Mouse (Mus musculus): Measurements from ENCODE around the gene Retreg1.
A peak's percentile ranks its signal among the peaks of the same experiment; 100 is the strongest.

Retreg1 gene

DNA sequence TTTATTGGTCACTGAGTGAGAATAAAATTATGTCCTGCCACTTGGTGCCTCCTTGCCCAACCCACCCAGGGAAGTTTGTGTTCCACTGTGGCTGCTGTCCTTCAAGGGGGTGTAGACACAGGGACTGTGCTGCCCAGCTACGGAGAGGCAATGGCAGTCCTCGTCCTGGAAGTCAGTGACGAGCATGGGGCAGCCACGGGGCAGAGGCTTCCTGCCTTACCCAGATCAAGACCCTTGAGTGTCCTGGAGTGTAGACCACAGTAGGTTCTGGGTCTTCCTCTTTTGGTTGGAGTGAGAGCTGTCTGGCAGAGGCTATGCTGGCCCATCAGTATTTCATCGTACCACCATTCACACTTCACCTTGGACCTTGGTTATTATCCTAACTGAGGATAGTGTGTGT is 37.2 kb downstream of the Retreg1 start:
- DNase-seq (ENCODE audit: low read depth, low spot score), result no peak

DNA sequence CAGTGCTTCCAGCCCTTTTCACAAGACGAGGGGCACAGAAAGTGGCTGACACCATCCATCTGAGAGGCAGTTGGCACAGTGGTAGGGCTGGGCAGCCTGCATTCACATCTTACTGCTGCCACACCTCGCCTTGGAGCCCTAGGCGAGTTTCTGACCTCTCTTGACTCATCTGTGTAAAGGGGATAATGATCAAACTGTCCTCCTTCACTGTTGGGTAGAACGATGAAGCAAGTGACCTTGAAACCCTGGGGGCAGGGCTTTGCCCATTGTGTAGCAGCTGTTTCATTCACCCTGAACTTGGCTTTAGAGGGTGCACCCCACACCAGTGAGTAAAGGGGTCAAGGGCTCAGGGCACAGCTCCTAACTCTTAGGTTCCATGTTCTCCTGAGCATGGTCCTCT is 39.0 kb downstream of the Retreg1 start:
- DNase-seq (ENCODE audit: low read depth, low spot score), result peak; percentile 23

DNA sequence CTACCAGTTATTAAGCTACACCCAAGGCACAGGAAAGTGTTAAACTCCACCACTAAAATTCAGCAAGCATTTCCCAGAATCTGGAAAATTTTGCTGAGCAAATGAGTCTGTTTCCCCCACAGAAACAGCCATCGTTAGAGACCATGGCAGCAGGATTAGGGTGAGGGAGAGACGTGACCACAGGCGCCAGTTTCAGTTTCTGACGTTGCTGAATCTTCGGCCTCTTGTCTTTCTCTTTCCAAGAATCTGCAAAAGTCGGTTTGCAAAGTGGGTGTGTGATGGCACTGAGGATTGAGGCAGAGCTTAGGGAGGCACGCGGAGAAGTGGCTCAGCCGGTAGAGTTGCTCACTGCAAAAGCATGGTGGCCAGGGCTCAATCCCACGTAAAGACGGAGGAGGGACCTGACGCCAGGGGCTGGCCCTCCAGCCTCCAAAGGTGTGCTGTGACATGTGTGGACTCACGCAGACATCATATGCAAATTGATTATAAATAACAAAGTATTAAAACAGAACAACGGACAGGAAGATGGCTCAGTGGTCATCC is 41.5 kb downstream of the Retreg1 start:
- DNase-seq (ENCODE audit: low read depth, low spot score), result no peak

DNA sequence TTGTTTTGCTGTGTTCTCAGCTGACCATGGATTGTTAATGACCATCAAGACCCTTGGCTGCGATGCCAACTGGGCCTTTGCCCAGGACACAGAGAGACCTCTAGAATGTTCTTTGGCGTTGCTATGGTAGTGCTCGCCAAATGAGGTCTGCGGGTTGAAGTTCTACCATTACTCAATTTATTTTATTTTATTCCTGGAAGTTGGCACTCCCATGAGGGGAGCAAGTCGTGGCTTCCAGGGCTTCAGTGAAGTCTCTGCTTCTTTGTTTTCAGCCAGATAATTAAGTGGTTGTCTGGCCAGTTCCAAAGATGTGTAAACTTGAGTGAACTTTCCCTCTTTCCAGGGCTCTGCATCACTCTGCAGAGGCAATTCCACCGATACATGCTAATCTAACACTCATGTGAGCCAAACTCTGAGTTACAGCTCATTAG is 43.6 kb downstream of the Retreg1 start:
- no peak for DNase-seq (ENCODE audit: low read depth, low spot score)

DNA sequence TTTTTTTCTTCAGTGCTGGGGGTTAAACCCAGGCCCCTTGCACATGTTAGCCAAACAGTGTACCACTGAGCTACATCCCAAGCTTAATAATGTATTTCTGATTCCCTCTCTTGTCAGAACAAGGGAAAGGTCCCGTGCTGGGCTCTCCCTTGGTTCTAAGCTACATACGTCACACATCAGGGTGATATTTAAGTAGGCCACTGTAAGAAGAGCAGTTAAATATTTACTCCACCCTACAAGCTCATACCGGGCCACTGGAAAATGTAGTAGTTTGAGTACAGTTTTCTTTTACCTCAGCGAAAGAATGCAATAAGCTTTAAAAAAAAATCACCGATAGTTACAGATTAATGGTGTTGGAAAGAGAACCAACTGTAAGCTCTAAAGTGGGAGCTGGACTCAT is 46.9 kb downstream of the Retreg1 start:
- DNase-seq (ENCODE audit: low read depth, low spot score), result no peak

DNA sequence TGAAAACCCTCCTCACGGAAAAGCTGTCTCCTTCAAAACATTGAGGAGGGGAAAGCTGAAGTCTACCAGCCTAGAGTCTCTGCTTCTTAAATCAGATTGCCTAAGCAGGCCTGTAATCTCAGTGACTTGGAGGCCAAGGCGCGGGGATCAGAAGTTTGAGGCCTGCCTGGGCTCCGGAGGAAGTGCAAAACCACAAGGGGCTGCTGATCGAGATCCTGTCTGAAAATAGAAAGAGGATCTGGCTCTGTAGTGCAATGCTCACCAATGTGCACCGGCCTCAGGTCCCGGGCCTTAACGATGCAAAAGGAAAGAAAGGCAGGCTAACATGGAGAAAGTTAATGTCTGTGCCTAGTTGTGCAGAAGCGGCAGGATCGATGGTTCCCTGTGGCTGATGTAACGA is 48.6 kb downstream of the Retreg1 start:
- DNase-seq (ENCODE audit: low read depth, low spot score), result no peak

DNA sequence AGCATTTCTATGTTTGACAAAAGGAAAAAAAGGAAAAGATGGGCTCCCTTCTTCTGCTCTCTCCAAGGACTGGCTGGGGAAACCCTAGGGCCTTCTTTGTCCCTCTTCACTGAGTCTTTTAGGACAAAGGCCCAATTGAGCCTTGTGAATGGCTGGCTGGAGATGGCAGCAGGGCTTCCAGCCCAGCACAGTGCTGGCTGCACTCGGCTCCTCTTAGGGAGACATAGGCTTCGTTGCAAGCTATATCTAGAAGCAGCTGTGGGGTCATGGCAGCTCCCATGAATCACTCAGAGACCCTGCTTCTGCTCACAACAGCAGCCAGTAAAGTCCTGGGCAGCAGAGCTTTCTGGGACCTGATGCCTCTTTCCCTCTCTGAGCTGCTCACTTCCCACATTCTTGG is 50.3 kb downstream of the Retreg1 start:
- DNase-seq (ENCODE audit: low read depth, low spot score), result no peak

DNA sequence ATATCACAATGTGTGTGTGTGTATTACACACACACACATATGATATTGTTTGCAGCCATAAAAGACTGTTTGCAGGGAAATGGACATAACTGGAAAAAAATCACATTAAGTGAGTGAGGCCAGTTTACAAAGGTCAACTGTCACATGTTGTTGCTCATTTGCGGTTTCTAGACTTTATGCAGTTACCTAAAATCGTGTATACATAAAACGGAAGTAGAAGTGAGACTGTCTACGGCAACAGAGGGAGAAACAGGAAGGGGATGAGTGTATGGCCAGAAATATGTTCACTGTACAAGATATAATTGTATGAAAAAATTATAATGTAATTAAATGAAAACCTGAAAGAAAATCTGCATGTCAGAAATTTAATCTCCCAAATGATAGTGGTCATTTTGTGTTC is 53.8 kb downstream of the Retreg1 start:
- DNase-seq (ENCODE audit: low read depth, low spot score), result no peak

DNA sequence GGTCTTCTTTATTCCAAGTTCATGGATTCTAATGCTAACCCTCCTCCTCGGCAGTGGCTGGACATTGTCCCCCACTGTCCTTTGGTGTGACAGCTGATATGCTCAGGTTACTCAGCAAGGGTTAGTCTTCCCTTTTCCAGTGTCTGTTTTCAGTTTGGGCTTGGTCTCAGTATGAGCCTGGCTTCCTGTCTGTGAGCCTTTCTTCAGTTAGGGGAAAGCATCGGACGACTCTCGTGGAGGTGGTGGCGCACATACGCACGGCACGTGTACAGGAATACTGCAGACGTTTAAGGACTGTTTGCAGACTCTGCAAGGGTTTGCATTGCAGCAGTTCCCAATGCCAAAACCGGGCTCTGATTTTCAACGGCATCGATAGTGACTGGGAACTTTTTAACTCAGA is 54.6 kb downstream of the Retreg1 start:
- DNase-seq (ENCODE audit: low read depth, low spot score), result no peak

DNA sequence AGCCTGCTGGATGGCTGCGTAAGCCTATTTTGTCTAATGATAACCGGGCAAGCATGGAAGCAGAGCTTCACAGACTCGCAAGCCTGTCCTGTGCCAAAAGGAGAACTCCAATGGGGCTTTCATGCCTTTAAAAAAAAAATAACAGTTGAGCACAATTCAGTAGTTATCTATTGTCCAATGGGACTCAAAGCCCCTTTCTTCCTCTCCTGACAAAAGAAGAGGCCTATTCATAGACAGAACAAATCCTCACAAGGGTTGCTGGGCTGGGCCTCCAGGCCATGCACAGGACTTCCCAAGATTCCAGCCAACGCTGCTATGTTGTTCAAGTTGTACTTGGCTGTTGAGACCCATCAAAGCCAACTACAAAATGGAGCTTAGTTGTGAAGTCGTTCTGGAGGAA is 56.0 kb downstream of the Retreg1 start:
- no peak for DNase-seq (ENCODE audit: low read depth, low spot score)

DNA sequence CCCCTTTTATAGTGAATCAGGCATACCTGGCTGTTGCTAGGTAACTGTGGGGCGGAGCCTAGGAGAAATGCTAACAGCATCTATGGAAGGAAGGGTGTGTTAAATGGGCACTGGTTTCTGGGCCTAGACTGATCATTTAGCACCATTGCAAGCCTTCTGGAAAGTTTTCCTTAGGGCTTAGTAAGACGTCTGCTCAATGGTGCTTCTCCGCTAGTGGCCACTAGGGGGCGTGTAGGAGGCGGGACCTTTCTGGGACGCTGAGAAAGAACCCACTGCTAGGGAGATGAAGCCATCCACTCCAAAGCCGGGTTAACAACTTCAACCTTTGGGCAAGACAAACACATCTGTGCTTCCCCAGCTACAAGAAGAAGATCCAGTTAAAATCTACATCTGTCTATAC is 57.6 kb downstream of the Retreg1 start:
- DNase-seq (ENCODE audit: low read depth, low spot score), result peak; percentile 88

DNA sequence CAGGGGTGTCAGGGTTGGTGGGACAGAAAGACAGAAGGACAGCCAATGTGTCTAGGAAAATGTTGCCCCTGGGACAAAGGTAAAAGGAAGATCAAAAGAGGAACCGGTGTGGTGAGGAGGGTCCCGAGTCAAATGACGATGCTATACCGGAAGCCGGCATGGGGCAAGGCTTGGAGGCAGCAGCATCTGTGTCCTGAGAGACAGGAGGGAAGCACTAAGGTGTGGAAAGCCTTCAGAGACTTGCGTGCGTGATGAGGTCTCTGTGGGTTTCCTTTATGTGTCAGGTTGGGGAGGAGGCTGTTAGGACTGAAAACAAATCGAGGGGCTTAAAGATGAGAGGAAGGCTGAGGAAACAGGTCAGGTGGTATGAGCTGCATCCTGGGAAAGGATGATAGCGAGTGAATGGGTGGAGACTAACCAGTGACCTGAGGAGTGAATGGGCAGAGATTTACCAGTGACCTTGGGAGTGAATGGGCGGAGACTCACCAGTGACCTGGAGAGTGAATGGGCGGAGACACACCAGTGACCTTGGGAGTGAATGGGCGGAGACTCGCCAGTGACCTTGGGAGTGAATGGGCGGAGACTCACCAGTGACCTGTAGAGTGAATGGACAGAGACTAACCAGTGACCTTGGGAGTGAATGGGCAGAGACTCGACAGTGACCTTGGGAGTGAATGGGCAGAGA is 60.1 kb downstream of the Retreg1 start:
- peak; percentile 89 for DNase-seq (ENCODE audit: low read depth, low spot score)

DNA sequence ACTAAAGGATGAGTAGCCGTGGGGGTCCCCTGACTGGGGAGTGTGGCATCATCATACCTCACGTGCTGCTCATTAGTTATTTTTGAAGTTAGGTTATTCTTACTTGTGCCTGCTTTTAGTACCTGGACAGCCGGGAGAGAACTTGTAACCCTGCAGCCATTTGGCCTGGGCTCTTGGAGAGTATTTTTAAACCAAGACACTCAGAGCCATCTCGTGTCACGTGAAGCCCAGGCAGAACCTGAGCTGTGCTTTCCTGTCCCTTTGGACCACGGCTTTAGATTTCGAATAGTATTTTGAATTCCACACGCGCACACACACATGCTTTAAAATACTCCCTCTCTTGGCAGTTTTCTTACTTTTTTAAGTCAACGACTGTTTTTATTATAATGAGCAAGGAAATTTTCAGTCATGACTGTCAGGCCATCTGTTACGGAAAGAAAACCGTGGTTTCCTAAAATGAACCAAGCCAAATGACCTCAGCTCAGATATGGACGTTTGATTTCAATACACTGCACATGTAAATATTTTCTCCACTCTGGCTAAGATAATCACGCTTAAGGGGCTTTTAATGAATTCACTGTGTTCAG is 61.5 kb downstream of the Retreg1 start:
- no peak for DNase-seq (ENCODE audit: low read depth, low spot score)

DNA sequence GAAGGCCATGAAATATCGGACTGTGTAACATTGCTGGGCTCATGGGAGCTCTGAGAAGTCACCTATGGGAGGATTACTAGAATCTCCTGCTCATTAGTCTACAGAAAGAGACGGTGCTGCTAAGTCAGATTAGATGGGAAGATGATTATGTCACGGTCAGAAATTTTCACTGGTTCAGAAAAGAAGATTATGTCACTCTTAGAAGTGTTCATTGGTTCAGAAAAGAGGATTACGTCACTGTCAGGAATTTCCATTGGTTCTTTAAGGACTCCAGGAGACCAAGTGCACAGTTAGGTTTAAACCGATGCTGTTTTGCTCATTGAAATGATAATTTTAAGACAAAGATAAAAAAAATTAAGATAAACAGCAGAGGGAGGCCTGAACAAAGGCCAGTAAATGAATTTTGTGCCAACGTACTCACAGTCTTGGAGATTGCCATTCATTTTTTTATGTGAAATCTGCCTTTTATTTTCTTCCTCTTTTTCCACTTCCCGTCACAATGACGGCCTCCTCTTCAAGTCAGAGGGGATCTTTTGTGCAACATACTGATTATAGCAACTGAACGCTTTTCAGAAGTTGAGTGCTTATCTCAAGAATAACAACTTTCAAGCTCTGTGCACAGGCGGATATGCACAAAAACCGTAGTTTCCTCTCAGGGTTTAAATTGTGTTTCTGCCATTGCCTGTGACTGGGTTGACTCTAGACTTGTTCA is 67.0 kb downstream of the Retreg1 start:
- no peak for DNase-seq (ENCODE audit: low read depth, low spot score)

DNA sequence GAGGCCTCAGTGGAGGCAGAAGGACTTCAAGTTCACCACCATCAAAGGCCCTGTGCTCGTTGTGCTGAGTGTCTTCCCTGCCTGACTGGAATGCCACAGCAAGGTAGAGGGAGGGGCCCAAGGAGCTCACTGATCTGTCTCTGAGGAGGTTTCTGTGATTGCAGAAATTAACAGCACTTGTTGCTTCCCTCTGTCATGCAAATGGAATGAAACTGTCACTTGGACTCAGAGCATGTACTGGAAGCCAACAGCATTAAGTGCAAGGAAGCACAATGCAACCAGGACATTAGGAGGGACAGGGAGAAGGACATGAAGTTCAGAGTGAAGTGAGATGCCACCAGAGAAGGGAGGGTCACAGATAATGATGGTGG is 67.5 kb downstream of the Retreg1 start:
- peak; percentile 83 for DNase-seq (ENCODE audit: low read depth, low spot score)

DNA sequence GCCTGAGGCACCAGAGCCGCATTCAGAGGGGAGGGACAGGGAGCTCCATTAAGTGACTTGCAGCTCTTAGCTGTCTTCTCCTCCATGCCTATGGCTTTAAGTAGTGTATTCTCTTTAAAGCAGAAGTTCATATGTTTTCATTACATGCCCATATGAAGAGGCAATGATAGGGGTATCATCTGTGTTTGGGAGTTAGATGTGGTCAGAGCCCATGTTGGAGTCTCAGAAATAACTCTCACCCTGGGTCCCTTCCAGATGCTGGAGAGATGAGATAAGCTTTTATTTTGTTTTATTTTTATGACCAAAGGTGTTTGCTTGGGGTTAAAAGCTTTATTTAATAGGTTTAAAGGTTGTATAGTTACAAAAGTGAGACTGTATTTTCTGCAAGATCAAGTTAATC is 67.9 kb downstream of the Retreg1 start:
- no peak for DNase-seq (ENCODE audit: low read depth, low spot score)

DNA sequence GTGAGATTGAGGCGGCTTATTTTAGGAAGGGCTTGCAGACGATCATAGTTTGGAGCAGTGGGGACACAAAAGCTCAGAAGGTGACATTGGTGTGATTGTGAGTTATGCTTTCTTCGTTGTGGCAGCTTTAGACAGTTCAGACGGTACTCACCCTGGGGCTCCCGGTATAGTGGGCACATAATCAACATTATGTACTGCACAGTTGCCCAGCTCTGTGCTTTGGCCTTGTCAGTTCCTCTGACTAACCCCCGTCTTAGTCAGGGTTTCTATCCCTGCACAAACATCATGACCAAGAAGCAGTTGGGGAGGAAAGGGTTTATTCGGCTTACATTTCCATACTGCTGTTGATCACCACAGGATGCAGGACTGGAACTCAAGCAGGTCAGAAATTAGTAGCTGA is 69.9 kb downstream of the Retreg1 start:
- no peak for DNase-seq (ENCODE audit: low read depth, low spot score)

DNA sequence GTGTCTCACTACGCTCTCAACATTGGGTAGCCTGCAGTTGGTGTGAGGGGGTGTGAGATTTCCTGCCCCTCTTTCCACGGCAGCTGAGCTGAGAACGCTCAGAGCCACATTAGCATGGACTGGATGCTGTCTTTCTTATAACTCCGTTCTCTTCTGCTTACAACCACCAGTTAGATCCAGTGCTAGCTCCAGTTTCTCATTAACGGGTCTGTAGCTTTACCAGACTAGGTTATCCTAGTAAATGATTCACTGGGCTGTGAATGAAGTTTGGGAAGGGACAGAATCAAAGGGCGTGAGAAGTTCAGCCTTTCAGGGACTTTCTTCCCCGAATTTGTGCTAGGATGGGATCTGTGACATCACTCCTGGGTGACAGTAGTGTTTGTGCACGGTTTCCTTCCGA is 70.7 kb downstream of the Retreg1 start:
- DNase-seq (ENCODE audit: low read depth, low spot score), result no peak

DNA sequence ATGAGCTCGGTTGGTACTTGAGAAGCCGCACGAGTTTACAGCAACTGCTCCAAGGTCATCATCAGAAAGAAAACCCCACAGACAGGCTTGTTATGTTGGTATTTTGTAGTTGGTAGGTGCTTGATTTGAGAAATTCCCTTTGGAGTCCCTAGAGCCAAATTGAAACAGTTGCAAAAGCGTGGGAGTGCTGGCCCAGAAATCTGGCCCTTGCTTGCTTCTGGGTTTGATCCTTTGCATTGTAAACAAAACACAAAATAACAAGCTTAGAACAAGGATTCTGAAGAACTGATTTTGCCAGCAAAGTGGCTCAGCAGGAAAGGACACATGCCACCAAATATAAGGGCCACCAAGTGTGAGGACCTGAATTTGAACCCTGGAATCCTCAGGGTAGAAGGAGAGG is 71.2 kb downstream of the Retreg1 start:
- no peak for DNase-seq (ENCODE audit: low read depth, low spot score)

DNA sequence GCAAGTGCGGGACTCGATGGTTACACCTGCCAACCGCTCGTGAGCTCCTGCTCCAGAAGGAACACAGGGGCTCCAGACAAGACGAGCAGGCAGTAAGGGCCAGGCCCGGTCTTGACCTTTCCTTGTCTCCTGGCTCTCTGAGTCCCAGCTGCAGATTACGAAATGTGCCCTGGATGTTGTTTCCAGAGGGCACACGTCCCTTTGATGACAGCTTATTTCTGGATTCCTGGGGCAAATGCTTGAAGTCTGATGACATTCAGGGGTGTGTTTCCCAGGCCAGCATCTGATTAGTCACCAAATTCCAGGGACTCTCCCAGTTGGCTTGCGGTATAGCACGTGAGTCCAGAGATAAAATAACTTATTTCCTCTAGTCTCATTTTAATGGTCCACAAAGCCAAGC is 72.0 kb downstream of the Retreg1 start:
- peak; percentile 50 for DNase-seq (ENCODE audit: low read depth, low spot score)

DNA sequence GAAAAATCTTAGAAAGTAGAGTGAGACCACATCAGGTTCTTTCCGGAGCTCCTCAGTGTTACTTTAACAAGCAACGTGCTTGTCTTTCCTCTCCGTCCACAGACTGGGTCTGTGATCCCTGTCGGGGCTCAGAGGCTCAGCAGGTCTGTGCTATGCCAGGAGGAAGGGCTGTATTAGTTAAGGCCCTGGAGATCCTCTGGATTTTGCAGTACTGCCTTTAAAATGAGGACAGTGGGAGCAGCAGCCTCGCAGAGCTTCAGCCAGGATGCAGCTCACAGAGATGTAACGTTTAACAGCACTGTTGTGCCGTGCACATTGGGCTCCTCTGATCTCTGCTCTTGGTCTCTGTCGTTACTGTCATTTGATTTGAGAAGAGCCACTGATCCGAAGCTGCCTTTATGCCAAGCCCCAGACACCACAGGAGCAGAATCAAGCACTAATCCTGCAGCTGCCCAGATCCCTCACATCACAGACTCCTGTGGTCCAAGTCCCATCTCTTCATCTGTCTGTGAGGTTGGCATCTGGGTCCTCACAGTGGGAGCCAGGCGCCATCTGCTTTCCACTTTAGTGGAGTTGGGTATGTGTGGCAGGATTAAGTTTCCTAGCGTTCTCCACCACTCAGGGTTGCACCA is 72.7 kb downstream of the Retreg1 start:
- DNase-seq (ENCODE audit: low read depth, low spot score), result peak; percentile 20

DNA sequence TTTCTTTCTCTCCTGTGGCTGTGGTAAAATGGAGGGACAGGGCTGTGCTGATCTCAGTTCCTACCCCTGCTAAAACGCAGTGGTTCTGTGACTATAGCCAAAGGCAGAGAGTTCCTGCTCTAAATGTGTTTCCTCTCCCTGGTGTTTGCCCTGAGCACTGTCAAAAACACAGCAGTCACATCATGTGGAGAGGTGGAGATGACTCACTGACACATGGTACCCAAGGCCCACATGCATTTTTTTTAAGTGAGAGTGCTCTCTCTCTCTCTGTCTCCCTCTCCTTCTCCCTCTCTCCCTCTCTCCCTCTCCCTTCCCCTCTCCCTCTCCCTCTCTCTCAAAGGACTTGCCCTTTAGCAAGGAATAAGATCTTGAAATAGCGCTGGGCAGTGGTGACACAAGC is 73.3 kb downstream of the Retreg1 start:
- DNase-seq (ENCODE audit: low read depth, low spot score), result no peak
